Mouse (Mus musculus) gastrocnemius, adult 2 months (tissue): Measurements from ENCODE around the gene Rabgap1l. TPM values are rescaled to one million over a fixed set of nuclear protein-coding genes. Genes with fewer than 3 reads are reported as not detected.
A peak's percentile ranks its signal among the peaks of the same experiment; 100 is the strongest.

Source experiments
- DNase-seq: peaks from one replicate; pipeline ENCODE4 v3.0.0; 2022
- H3K27ac ChIP-seq: fragments of 200-600 bp; 2 replicates; pipeline ENCODE4 v1.8.1; 2022; ENCODE audit warnings: mild to moderate bottlenecking
- H3K4me3 ChIP-seq: fragments of 200-600 bp; 2 replicates; pipeline ENCODE4 v1.8.1; 2022; ENCODE audit warnings: mild to moderate bottlenecking, moderate library complexity
- CTCF ChIP-seq: fragments of 200-600 bp; IDR thresholded peaks from 2 replicates; pipeline ENCODE4 v1.8.1; 2022; ENCODE audit warnings: antibody characterized with exemption, mild to moderate bottlenecking, moderate library complexity
- intact Hi-C: fragments of 180-260 bp; cut with DNase I; formaldehyde crosslinking; loops from one replicate; pipeline ENCODE4 v1.15.1; 2025
- total RNA-seq, 2 experiments: library from RNA; stranded (reverse); gene quantifications; 2 replicates each; pipeline ENCODE4 v1.2.3; 2021

Gene Rabgap1l
- total RNA-seq, 2 experiments from 2014 or later, result 7.7 to 15.3 TPM

DNA sequence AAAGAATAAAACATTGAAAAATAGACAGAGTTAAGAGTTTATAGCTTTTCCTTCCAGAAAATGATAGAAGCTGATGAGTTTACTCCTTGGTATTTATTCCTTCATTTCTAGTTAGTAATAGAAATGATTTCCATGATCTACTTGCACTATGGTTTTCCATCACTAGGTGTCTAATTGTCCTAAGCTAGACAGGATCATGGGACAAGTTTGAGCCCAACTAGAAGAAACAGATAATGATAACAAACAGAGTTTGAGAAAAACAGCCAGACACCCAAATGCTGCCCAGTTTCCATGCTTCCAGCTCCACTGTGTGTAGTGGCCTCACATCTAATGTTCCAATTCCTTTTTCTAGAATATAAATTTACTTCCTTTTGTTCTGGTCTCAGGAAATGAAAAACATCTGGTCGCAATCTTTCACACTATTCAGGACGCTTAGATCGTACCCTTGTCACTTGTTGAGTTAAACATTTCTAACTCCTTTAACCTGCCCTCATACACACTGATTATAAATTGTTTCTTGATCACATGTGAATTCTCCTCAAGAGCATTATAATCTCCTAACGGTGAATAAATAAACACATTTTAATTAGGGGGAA is 384.6 kb downstream of the Rabgap1l start:
- no peak for DNase-seq
- Histone ChIP-seq H3K4me3 (no peak overlapping the region), H3K27ac (no peak overlapping the region)
- intact Hi-C loops, result no loop called here
- TF ChIP-seq CTCF, result no peak

DNA sequence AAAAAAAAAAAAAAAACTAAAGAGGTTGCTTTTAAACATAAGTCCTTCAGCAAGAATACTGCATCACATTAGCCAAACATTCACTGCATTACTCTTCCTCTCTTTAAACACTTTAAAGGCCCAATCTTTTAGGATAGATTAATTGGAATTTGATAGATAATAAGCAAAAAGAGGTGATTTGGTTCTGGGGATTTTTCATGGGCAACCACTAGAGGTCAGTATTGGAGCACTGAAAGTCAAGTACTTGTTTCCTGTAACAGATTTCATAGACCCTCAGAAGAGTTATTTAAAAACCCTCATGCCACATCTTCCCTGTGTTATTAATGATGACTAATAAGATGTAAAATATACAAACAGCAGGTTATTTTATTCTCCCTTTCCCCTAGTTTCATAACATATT is 393.6 kb downstream of the Rabgap1l start:
- H3K27ac ChIP-seq, result no peak overlapping the region
- H3K4me3 ChIP-seq, result no peak overlapping the region
- DNase-seq, result no peak
- intact Hi-C loops, result loop anchor here (2.0 kb wide), 1 partner anchor 317 kb away; no protein-coding TSS in a partner anchor
- TF ChIP-seq CTCF, result peak; percentile 84

DNA sequence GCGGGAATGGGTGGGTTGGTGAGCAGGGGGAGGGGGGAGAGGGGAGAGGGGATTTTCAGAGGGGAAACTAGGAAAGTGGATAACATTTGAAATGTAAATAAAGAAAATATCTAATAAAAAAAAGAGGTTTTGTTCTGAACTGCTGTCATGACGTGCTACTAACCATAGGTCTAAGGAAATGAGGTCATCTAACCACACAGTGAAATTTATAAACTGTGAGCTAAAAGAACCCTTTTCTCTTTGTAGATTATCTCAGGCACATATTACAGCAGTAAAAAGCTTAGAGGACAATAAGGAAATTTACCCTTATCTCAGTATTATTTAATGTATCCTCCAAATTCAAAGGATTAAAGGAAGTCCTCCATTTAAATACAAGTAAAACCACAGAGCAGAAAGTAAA is 396.0 kb downstream of the Rabgap1l start:
- no peak overlapping the region for H3K4me3 ChIP-seq
- no peak overlapping the region for H3K27ac ChIP-seq
- TF ChIP-seq CTCF, result no peak
- DNase-seq, result no peak
- intact Hi-C loops, result no loop called here

DNA sequence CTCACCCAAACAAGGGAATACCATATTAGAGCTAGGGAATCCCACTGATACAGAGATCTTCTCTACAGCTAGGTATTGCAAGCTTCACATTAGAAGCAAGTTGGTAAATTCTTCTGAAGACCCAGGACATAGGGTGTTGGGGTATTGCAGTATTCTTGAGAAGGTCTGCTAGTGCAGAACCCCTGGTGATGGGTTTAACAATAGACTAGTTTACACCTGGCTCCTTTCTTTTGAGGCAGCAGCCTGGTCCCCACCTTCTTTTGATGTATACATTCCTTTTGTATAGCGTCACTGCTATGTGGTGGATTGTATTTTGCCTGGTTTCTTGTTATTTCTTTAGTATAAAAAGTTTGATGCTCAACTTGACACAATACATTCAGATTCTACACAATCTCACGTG is 405.6 kb downstream of the Rabgap1l start:
- Histone ChIP-seq H3K4me3 (no peak overlapping the region), H3K27ac (no peak overlapping the region)
- intact Hi-C loops, result no loop called here
- no peak for DNase-seq
- no peak for TF ChIP-seq CTCF

GRCm38 (mm10) chr1:160378367-160378766 is 414.6 kb downstream of the Rabgap1l start:
- Histone ChIP-seq H3K27ac (no peak overlapping the region), H3K4me3 (no peak overlapping the region)
- intact Hi-C loops, result loop anchor here (5.0 kb wide), 1 partner anchor 146 kb away; no protein-coding TSS in a partner anchor
- DNase-seq, result no peak
- peak; percentile 26; the same call in 1 of the 2 replicates for TF ChIP-seq CTCF

- intact Hi-C loops, result loop anchor here (5.0 kb wide), 1 partner anchor 145 kb away; no protein-coding TSS in a partner anchor
- H3K4me3 ChIP-seq, result no peak overlapping the region
- H3K27ac ChIP-seq, result no peak overlapping the region
- peak; percentile 24 for DNase-seq
- TF ChIP-seq CTCF, result peak; percentile 69
Measured at GRCm38 (mm10) chr1:160377337-160378336, 415.4 kb downstream of the Rabgap1l start.

DNA sequence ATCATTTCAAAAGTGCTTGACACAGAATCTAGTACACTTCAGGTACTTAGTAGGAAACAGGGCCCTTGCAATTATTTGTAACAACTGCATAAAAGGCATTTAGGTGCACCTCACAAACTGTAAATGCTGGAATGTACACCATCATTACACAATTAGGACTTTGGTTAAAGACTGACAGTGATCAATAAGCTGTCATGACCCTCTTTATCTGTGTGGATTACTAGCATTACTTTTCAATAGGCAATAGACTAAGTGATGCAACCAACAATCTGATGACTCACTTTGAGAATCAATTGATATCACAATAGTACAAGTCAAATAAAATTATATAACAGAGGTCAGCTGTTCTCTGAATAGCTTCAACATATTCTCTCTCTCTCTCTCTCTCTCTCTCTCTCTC is 418.5 kb downstream of the Rabgap1l start:
- no peak for DNase-seq
- Histone ChIP-seq H3K4me3 (no peak overlapping the region), H3K27ac (no peak overlapping the region)
- no peak for TF ChIP-seq CTCF
- intact Hi-C loops, result no loop called here

DNA sequence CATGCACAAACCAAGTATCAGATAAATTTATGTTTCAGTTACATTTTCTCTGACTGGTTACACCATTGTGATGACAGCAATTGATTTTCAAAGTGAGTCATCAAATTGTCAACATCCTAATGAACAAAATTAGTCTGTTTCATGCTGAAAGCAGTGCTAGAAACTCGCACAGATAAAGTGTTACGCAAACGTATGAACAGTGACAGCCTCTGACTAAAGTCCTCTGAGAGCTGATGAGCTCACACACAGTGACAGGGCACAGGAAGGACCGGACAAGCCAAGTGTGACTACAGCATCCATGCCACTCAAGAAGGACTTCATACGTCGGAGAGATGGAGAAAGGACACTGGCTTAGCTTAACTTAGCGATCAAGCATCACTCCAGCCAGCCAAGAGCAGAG is 419.7 kb downstream of the Rabgap1l start:
- no peak for DNase-seq
- intact Hi-C loops, result no loop called here
- H3K4me3 ChIP-seq, result no peak overlapping the region
- no peak overlapping the region for H3K27ac ChIP-seq
- no peak for TF ChIP-seq CTCF

GRCm38 (mm10) chr1:160371696-160372095 is 421.3 kb downstream of the Rabgap1l start:
- no peak overlapping the region for H3K4me3 ChIP-seq
- no peak for TF ChIP-seq CTCF
- no peak overlapping the region for H3K27ac ChIP-seq

DNA sequence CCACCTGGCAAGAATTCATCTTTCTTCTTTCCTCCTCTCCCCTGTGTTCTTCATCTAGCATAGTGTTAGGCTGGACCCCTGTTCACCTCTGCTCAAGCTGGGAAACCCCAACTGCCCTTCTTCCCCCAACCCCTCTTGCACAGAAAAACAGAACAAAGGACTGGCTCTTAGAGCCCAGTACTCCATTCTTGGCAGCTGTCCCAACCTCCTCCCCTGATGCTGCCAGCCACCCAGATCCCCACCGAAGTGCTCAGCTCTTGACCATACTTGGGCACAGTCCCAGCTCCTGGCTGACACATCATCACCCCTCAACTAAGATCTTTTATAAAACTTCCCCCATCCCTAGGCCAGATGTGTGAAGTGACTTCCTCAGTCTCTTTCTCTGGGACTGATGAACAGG is 422.5 kb downstream of the Rabgap1l start:
- no peak overlapping the region for H3K27ac ChIP-seq
- no peak for TF ChIP-seq CTCF
- no peak for DNase-seq
- no peak overlapping the region for H3K4me3 ChIP-seq
- intact Hi-C loops, result no loop called here

More at GRCm38 (mm10) chr1:160371696-160372095, 421.3 kb downstream of the Rabgap1l start:
- DNase-seq, result no peak
- intact Hi-C loops, result no loop called here

GRCm38 (mm10) chr1:160366615-160367014 is 426.4 kb downstream of the Rabgap1l start:
- H3K4me3 ChIP-seq, result no peak overlapping the region
- no peak for TF ChIP-seq CTCF
- no peak overlapping the region for H3K27ac ChIP-seq
- DNase-seq, result no peak
- intact Hi-C loops, result no loop called here

DNA sequence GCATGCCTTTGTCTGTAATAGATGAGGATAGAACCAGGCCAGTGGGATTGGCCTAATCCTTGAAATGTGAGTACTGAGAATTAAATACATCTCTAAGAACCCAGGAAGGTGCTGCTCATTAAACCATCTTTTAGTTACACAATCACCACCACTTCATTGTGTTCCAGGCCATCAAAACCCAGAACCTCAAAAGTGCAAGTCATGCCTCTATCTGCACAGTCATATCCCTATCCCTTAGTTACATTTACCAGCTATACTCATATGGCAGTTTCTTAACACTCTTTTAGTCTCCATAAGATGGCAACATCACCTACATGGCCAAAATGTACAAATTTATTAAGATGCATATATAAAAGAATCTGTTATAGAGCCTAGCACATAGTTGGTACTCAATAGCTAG is 435.7 kb downstream of the Rabgap1l start:
- no peak overlapping the region for H3K27ac ChIP-seq
- no peak overlapping the region for H3K4me3 ChIP-seq
- intact Hi-C loops, result no loop called here
- TF ChIP-seq CTCF, result no peak
- DNase-seq, result no peak
